Mouse (Mus musculus) CH12.LX (cell line): Measurements from ENCODE around the gene Aff3.

Experiments used
- CTCF ChIP-seq, 2 experiments: IDR thresholded peaks in 1 of 2; conservative IDR thresholded peaks in 1 of 2; 2 replicates each; pipeline ENCODE4 v1.5.1; 2011 to 2012; ENCODE audit warnings: low read depth in 2 of 2, low read length in 2 of 2, improper control_type of control experiment in 1 of 2, inconsistent platforms in 1 of 2, mild to moderate bottlenecking in 1 of 2, moderate library complexity in 1 of 2
- MXI1 ChIP-seq: IDR thresholded peaks from 2 replicates; pipeline ENCODE4 v1.6.1; 2011; ENCODE audit warnings: mild to moderate bottlenecking, low read depth, low read length, improper control_type of control experiment
- POLR2AphosphoS2 ChIP-seq: IDR thresholded peaks from 2 replicates; pipeline ENCODE4 v1.6.1; 2011; ENCODE audit warnings: low read depth, low read length, improper control_type of control experiment
- TBP ChIP-seq: conservative IDR thresholded peaks from 2 replicates; pipeline ENCODE4 v1.6.1; 2011; ENCODE audit warnings: low read depth, low read length, improper control_type of control experiment
- TCF12 ChIP-seq: IDR thresholded peaks from 2 replicates; pipeline ENCODE4 v1.6.1; 2014; ENCODE audit warnings: low read depth, mild to moderate bottlenecking, inconsistent platforms, low read length, improper control_type of control experiment
- USF1 ChIP-seq: IDR thresholded peaks from 2 replicates; pipeline ENCODE4 v1.6.1; 2014; ENCODE audit warnings: low read depth, mild to moderate bottlenecking, inconsistent platforms, low read length, improper control_type of control experiment

DNA sequence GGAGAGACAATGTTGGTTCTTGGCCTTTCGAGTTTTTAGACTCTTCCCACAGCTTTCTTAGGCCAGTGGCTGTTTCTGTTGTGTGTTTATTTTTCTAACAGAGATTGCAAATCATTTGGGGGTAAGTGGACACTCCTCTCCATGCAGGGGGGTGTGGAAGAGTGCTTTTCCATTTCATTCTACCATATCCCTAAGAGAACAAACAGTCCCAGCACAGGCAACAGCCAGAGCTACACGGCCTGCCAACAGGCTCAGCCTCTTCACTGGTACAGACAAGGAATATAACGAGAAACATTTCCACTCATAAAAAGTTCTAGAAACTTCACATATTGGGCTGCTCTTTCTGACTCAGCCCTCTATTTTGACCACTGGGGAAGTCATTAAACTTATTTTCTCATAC lies 463.0 kb downstream of the Aff3 start:
- TF ChIP-seq MXI1, result no peak
- no peak for TF ChIP-seq POLR2AphosphoS2
- TF ChIP-seq TCF12, result no peak
- TF ChIP-seq TBP, result no peak
- no peak for TF ChIP-seq USF1
- no peak for TF ChIP-seq CTCF (conservative IDR thresholded peaks at IDR 0.05 in 1 of 2, IDR thresholded peaks at IDR 0.05 in 1 of 2; ENCODE audit: low read depth in 2 of 2, low read length in 2 of 2)
